Mouse (Mus musculus): ENCODE results near the gene Fermt3. TPM values are rescaled to one million over a fixed set of nuclear protein-coding genes. Genes with fewer than 3 reads are reported as not detected.

Gene Fermt3
- polyA plus RNA-seq, 1 experiment = 4.8 TPM

GRCm38 (mm10) chr19:6987061-6987903, 32.0 kb downstream of the Fermt3 start, which contains the start of gene Vegfb:
TSS of gene Vegfb (minus strand) at chr19:6987651.
- DNase-seq (ENCODE audit: low read depth) = peak; percentile 69
- TF ChIP-seq CTCF (IDR thresholded peaks at IDR 0.05; ENCODE audit: borderline replicate concordance, extremely low read depth, insufficient read depth, insufficient read length) = no peak
- TF ChIP-seq POLR2A (IDR thresholded peaks at IDR 0.05; ENCODE audit: borderline replicate concordance, extremely low read depth, insufficient read depth, insufficient read length, poor library complexity, severe bottlenecking) = peak; percentile 48; the same call in 1 of the 2 replicates

- TF ChIP-seq CTCF (IDR thresholded peaks at IDR 0.05; ENCODE audit: borderline replicate concordance, extremely low read depth, insufficient read depth, insufficient read length) = no peak
- TF ChIP-seq POLR2A (IDR thresholded peaks at IDR 0.05; ENCODE audit: borderline replicate concordance, extremely low read depth, insufficient read depth, insufficient read length, poor library complexity, severe bottlenecking) = no peak
- no peak for DNase-seq (ENCODE audit: low read depth)
Measured at GRCm38 (mm10) chr19:6985951-6986708, 33.1 kb downstream of the Fermt3 start.

GRCm38 (mm10) chr19:6985300-6985699, 34.0 kb downstream of the Fermt3 start:
- DNase-seq (ENCODE audit: low read depth) = no peak
- no peak for TF ChIP-seq POLR2A (IDR thresholded peaks at IDR 0.05; ENCODE audit: borderline replicate concordance, extremely low read depth, insufficient read depth, insufficient read length, poor library complexity, severe bottlenecking)
- TF ChIP-seq CTCF (IDR thresholded peaks at IDR 0.05; ENCODE audit: borderline replicate concordance, extremely low read depth, insufficient read depth, insufficient read length) = no peak

- DNase-seq (ENCODE audit: low read depth) = peak; percentile 73
- TF ChIP-seq CTCF (IDR thresholded peaks at IDR 0.05; ENCODE audit: borderline replicate concordance, extremely low read depth, insufficient read depth, insufficient read length) (no peak), POLR2A (IDR thresholded peaks at IDR 0.05; ENCODE audit: borderline replicate concordance, extremely low read depth, insufficient read depth, insufficient read length, poor library complexity, severe bottlenecking) (no peak)
Measured at GRCm38 (mm10) chr19:6983621-6984020, 35.6 kb downstream of the Fermt3 start.

- DNase-seq (ENCODE audit: low read depth) = no peak
- no peak for TF ChIP-seq POLR2A (IDR thresholded peaks at IDR 0.05; ENCODE audit: borderline replicate concordance, extremely low read depth, insufficient read depth, insufficient read length, poor library complexity, severe bottlenecking)
- no peak for TF ChIP-seq CTCF (IDR thresholded peaks at IDR 0.05; ENCODE audit: borderline replicate concordance, extremely low read depth, insufficient read depth, insufficient read length)
Measured at GRCm38 (mm10) chr19:6981465-6981864, 37.8 kb downstream of the Fermt3 start.

- DNase-seq (ENCODE audit: low read depth) = peak; percentile 99
- no peak for TF ChIP-seq POLR2A (IDR thresholded peaks at IDR 0.05; ENCODE audit: borderline replicate concordance, extremely low read depth, insufficient read depth, insufficient read length, poor library complexity, severe bottlenecking)
- no peak for TF ChIP-seq CTCF (IDR thresholded peaks at IDR 0.05; ENCODE audit: borderline replicate concordance, extremely low read depth, insufficient read depth, insufficient read length)
Measured at GRCm38 (mm10) chr19:6980381-6981093, 38.7 kb downstream of the Fermt3 start, which contains the start of gene Fkbp2. TSS of gene Fkbp2 (minus strand) at chr19:6980501.

GRCm38 (mm10) chr19:6979486-6980380, 39.5 kb downstream of the Fermt3 start:
- peak; percentile 65 for TF ChIP-seq CTCF (IDR thresholded peaks at IDR 0.05; ENCODE audit: borderline replicate concordance, extremely low read depth, insufficient read depth, insufficient read length)
- TF ChIP-seq POLR2A (IDR thresholded peaks at IDR 0.05; ENCODE audit: borderline replicate concordance, extremely low read depth, insufficient read depth, insufficient read length, poor library complexity, severe bottlenecking) = peak; percentile 68
- DNase-seq (ENCODE audit: low read depth) = peak; percentile 99

- no peak for TF ChIP-seq CTCF (IDR thresholded peaks at IDR 0.05; ENCODE audit: borderline replicate concordance, extremely low read depth, insufficient read depth, insufficient read length)
- TF ChIP-seq POLR2A (IDR thresholded peaks at IDR 0.05; ENCODE audit: borderline replicate concordance, extremely low read depth, insufficient read depth, insufficient read length, poor library complexity, severe bottlenecking) = no peak
- peak; percentile 18 for DNase-seq (ENCODE audit: low read depth)
Measured at GRCm38 (mm10) chr19:6979001-6979479, 40.2 kb downstream of the Fermt3 start.

- TF ChIP-seq POLR2A (IDR thresholded peaks at IDR 0.05; ENCODE audit: borderline replicate concordance, extremely low read depth, insufficient read depth, insufficient read length, poor library complexity, severe bottlenecking) = no peak
- no peak for TF ChIP-seq CTCF (IDR thresholded peaks at IDR 0.05; ENCODE audit: borderline replicate concordance, extremely low read depth, insufficient read depth, insufficient read length)
- DNase-seq (ENCODE audit: low read depth) = no peak
Measured at GRCm38 (mm10) chr19:6978639-6978974, 40.7 kb downstream of the Fermt3 start.
